Mouse (Mus musculus) erythroblast, embryonic 14.5 days (primary cell): ENCODE measurements around the gene Flt4.

Source experiments
- GATA1 ChIP-seq: IDR thresholded peaks from 2 replicates; pipeline ENCODE4 v1.6.1; 2012; ENCODE audit warnings: low read length, inconsistent platforms, mixed read lengths
- TAL1 ChIP-seq: IDR thresholded peaks from 3 replicates; pipeline ENCODE4 v1.6.1; 2012; ENCODE audit warnings: low read length, inconsistent platforms, mixed read lengths

GRCm38 (mm10) chr11:49662292-49662780 lies 53.3 kb downstream of the Flt4 start:
- TF ChIP-seq TAL1: no peak
- TF ChIP-seq GATA1: no peak
